Mouse (Mus musculus) bone marrow, adult 2 months (tissue): ENCODE data around the gene Usp7.

Experiments used
- CTCF ChIP-seq: fragments of 200-500 bp; IDR thresholded peaks from 2 replicates; pipeline ENCODE4 v1.5.1; 2011; ENCODE audit warnings: low read length, control low read depth; ENCODE audit not compliant: control insufficient read depth, insufficient read depth
- POLR2A ChIP-seq: fragments of 200-500 bp; IDR thresholded peaks from 2 replicates; pipeline ENCODE4 v1.6.1; 2011; ENCODE audit warnings: low read depth, mild to moderate bottlenecking, control low read depth, low read length, borderline replicate concordance; ENCODE audit not compliant: control insufficient read depth

- TF ChIP-seq POLR2A (no peak), CTCF (no peak)
Measured at GRCm38 (mm10) chr16:8714851-8715250, 77.3 kb downstream of the Usp7 start.
